Mouse (Mus musculus): ENCODE measurements around the gene Alg13. TPM values are rescaled to one million over a fixed set of nuclear protein-coding genes. Genes with fewer than 3 reads are reported as not detected.

Gene Alg13
- polyA plus RNA-seq (2017; shearing (Covaris generic)) = 9.9 TPM

DNA sequence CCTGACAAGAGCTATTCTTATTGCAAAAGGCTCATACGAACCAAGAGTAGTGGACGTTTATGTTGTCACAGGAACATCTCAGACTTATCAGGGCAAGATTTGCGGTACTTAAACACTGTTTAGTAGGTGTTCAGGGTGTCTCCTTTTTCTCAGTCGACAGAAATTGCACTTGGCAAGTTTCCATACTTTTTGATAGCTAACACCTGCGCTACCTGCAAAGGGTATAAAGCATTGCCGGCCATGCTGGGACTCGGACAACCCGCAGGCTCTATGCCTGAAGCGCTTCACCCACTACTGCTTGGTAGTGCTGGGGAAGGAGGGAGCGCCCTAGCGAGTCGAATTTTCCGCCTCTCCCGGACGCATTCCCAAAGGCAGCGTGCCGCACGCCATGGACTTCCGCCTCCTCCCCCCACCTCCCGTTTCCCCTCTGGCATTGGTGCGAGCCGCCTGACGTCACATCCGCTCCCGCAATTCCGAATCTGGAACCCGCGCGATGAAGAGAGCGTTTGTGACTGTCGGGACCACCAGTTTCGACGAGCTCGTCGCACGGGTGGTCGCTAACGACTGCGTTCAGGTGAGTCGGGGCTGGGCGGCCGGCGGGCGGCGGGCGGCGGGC is at the start of gene Alg13:
Gene Alg13, plus strand, starts transcription at position 257 of the 616 bp plus-strand sequence.

Other genes with a start within 250 kb of the Alg13 start
- gene A730046J19Rik, start 164.1 kb upstream of the Alg13 start, polyA plus RNA-seq (2017; shearing (Covaris generic)) = not detected
- gene Trpc5os, start 138.8 kb downstream of the Alg13 start, polyA plus RNA-seq (2017; shearing (Covaris generic)) = not detected